Mouse (Mus musculus): ENCODE measurements at regions not wholly inside any gene's neighbourhood (a gene's known extent, or its start where the extent isn't known, plus 50 kb on each side); places are given as distances from the start of the nearest gene placed in this dataset.
A peak's percentile ranks its signal among the peaks of the same experiment; 100 is the strongest.

DNA sequence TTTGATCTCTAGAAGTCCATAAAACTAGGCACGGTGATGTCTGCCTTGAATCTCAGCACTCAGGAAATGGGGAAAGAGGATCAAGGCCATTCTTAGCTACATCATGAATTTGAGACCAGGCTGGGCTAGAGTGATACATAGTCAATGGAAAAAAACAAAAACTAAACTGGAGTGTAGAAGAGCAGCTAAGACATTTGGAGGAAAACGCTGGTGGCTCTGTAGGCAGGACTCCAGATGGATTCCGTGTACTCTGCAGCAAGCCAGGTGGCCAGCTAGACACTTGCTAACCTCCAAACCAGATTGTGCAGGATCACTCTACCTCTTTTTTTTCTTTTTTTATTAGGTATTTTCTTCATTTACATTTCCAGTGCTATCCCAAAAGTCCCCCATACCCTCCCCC is 161.0 kb upstream of the Nmur2 start:
- DNase-seq (no peak), ATAC-seq (ENCODE audit: insufficient read depth) (no peak)
- Histone ChIP-seq H3K9ac (no peak overlapping the region), H3K27ac (ENCODE audit: low read depth) (no peak overlapping the region), H3K9me3 (ENCODE audit: low read depth, low read length) (no peaks in the 10 kb centered on the region), H3K4me3 (ENCODE audit: low read depth, low read length) (no peak overlapping the region), H3K27me3 (ENCODE audit: insufficient read depth, low read length) (no peaks in the 10 kb centered on the region), H3K4me2 (no peak overlapping the region), H3K4me1 (ENCODE audit: insufficient read depth) (no peaks in the 10 kb centered on the region), H3K36me3 (ENCODE audit: insufficient read depth) (no peaks in the 10 kb centered on the region)
- WGBS: 84% methylated on average over 3 of the region's 3 CpGs
- no peak for TF ChIP-seq CTCF (IDR thresholded peaks at IDR 0.05; ENCODE audit: low read depth)

DNA sequence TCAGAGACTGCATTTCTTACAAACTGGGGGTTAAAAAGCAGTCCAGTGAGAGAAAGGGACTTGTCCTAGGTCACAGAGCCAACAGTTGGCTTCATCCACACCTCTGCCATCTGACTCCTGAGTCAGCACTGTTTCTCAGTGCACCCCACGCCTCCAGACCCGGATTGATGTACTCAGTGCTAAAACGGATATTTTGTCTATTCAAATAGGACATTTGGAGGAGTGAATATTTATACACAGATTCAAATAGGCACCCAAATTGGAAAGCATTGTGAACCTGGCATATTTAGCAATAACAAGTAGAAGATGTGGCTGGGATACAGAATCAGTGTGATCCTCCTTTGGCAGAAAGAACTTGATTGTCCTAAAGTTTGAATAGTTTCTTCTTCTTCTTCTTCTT is 154.5 kb upstream of the Nmur2 start:
- H3K9me3 ChIP-seq (ENCODE audit: low read depth, low read length): no peaks in the 10 kb centered on the region
- H3K9ac ChIP-seq: no peak overlapping the region
- no peak for TF ChIP-seq CTCF (IDR thresholded peaks at IDR 0.05; ENCODE audit: low read depth)
- H3K4me3 ChIP-seq (ENCODE audit: low read depth, low read length): no peak overlapping the region
- no peak overlapping the region for H3K27ac ChIP-seq (ENCODE audit: low read depth)
- H3K27me3 ChIP-seq (ENCODE audit: insufficient read depth, low read length): no peaks in the 10 kb centered on the region
- H3K36me3 ChIP-seq (ENCODE audit: insufficient read depth): no peaks in the 10 kb centered on the region
- no peak overlapping the region for H3K4me2 ChIP-seq
- no peaks in the 10 kb centered on the region for H3K4me1 ChIP-seq (ENCODE audit: insufficient read depth)
- ATAC-seq (ENCODE audit: insufficient read depth) (no peak), DNase-seq (no peak)
- WGBS: 69% methylated on average over 3 of the region's 3 CpGs

DNA sequence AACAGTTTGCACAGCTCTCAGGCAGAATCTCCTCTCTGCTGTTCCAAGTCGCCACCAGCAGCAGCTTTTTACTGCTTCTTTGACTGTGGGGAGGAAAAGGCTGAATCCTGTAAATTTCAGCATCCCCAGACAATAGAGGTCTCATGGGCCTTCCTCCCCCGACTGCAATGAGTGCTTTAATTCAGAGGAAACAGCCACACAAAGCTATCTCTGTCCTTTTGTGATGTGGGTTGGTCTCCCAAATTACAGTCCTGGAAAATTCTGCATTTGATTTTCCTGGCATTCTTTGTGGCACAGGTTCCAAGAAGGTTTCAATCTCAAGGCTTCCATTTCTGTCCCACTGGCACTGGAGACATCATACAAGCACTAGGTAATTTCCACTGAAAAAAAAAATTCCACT is 152.6 kb upstream of the Nmur2 start:
- no peak overlapping the region for H3K9ac ChIP-seq
- H3K27ac ChIP-seq (ENCODE audit: low read depth): no peak overlapping the region
- H3K36me3 ChIP-seq (ENCODE audit: insufficient read depth): no peaks in the 10 kb centered on the region
- no peak overlapping the region for H3K4me3 ChIP-seq (ENCODE audit: low read depth, low read length)
- WGBS: 62% methylated on average over 2 of the region's 2 CpGs
- TF ChIP-seq CTCF (IDR thresholded peaks at IDR 0.05; ENCODE audit: low read depth): no peak
- ATAC-seq (ENCODE audit: insufficient read depth) (no peak), DNase-seq (no peak)
- H3K27me3 ChIP-seq (ENCODE audit: insufficient read depth, low read length): no peaks in the 10 kb centered on the region
- H3K4me2 ChIP-seq: no peak overlapping the region
- no peaks in the 10 kb centered on the region for H3K4me1 ChIP-seq (ENCODE audit: insufficient read depth)
- no peaks in the 10 kb centered on the region for H3K9me3 ChIP-seq (ENCODE audit: low read depth, low read length)

DNA sequence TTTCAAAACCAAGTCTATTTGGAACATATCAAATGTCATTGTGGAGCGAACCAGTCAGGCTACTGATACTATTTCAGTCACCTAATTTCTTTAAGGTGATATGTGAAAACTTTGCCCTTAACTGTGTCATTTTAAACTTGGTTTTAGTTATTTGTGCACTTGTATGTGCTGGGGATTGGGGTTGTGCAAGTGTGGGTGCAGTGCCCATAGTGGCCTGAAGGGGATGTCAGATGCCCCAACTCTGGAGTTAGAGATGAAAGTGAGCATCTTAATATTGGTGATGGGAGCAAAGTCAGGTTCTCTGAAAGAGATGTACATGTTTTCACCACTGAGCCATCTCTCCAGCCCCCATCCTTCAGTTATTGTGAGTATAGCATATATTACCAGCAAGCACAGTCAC is 133.1 kb upstream of the Nmur2 start:
- Histone ChIP-seq H3K4me3 (ENCODE audit: low read depth, low read length) (no peak overlapping the region), H3K4me2 (no peak overlapping the region), H3K9me3 (ENCODE audit: low read depth, low read length) (no peaks in the 10 kb centered on the region), H3K36me3 (ENCODE audit: insufficient read depth) (no peaks in the 10 kb centered on the region), H3K27ac (ENCODE audit: low read depth) (no peak overlapping the region), H3K27me3 (ENCODE audit: insufficient read depth, low read length) (no peaks in the 10 kb centered on the region), H3K4me1 (ENCODE audit: insufficient read depth) (no peaks in the 10 kb centered on the region), H3K9ac (no peak overlapping the region)
- 85% methylated on average over 1 of the region's 1 CpGs for WGBS
- no peak for DNase-seq
- peak; percentile 14; the same call in 1 of the 2 replicates for TF ChIP-seq CTCF (IDR thresholded peaks at IDR 0.05; ENCODE audit: low read depth)
- ATAC-seq (ENCODE audit: insufficient read depth): no peak

DNA sequence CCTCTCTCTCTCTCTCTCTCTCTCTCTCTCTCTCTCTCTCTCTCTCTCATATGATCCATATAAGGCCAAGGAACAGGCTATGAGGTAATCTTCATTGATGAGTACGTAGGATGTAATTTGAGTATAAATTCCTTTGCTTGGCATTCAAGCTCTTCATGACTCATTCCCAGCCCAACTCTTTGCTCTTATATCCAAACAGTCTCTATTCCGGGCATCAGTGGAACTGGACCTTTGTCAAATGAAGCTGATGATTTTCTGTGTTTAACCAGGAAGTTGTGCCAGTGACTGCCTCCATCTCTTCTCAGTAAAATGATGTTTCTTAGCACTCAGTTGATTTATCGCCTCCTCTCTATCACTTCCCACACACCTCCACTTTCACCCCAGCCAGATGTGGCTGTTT is 132.4 kb upstream of the Nmur2 start:
- H3K27ac ChIP-seq (ENCODE audit: low read depth): no peak overlapping the region
- no peak for ATAC-seq (ENCODE audit: insufficient read depth)
- no peaks in the 10 kb centered on the region for H3K27me3 ChIP-seq (ENCODE audit: insufficient read depth, low read length)
- no peak overlapping the region for H3K4me3 ChIP-seq (ENCODE audit: low read depth, low read length)
- no peak overlapping the region for H3K9ac ChIP-seq
- no peak for DNase-seq
- 65% methylated on average over 3 of the region's 3 CpGs for WGBS
- H3K9me3 ChIP-seq (ENCODE audit: low read depth, low read length): no peaks in the 10 kb centered on the region
- H3K4me1 ChIP-seq (ENCODE audit: insufficient read depth): no peaks in the 10 kb centered on the region
- no peak overlapping the region for H3K4me2 ChIP-seq
- TF ChIP-seq CTCF (IDR thresholded peaks at IDR 0.05; ENCODE audit: low read depth): no peak
- no peaks in the 10 kb centered on the region for H3K36me3 ChIP-seq (ENCODE audit: insufficient read depth)

DNA sequence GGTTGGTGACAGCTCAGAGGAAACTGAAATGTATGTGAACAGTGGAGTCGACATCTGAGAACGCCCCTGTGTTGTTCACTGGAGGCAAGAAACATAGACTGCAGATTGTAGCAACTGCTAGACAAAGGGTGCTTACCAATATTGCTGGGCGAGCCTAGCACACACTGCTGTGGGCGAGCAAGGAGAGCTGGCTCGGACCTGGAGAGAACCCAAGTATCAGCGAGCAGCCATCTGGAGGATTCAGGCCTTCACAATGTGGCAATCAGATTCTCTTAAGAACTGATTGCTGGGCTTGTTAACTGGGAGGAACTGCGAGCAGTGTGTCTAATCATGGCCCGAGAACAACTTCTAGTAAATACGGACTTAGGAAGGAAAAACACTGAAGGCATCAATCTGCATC is 128.8 kb upstream of the Nmur2 start:
- Histone ChIP-seq H3K4me1 (ENCODE audit: insufficient read depth) (no peaks in the 10 kb centered on the region), H3K27me3 (ENCODE audit: insufficient read depth, low read length) (no peaks in the 10 kb centered on the region), H3K36me3 (ENCODE audit: insufficient read depth) (no peaks in the 10 kb centered on the region), H3K27ac (ENCODE audit: low read depth) (no peak overlapping the region), H3K4me3 (ENCODE audit: low read depth, low read length) (no peak overlapping the region), H3K4me2 (no peak overlapping the region), H3K9ac (no peak overlapping the region), H3K9me3 (ENCODE audit: low read depth, low read length) (no peaks in the 10 kb centered on the region)
- no peak for ATAC-seq (ENCODE audit: insufficient read depth)
- no peak for DNase-seq
- 75% methylated on average over 9 of the region's 9 CpGs for WGBS
- TF ChIP-seq CTCF (IDR thresholded peaks at IDR 0.05; ENCODE audit: low read depth): no peak

DNA sequence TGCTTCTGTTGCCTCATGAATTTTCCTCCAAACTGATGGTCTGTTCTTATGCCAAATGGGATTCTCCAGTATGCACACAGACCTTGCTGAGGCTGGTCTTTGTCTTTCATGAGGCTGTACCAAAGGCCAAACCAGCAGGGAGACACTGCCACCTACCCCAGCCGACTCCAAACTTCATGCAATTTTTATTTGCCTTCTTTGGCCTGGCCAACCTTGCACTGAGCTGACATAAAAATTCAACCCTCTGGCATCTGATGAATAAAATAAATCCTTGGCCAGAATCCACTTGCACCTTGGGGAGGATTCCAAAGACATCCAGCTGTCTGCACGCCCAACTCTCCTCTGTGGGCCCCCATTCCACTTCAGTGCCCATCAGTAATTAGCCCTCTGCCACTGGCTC is 126.0 kb upstream of the Nmur2 start:
- H3K4me1 ChIP-seq (ENCODE audit: insufficient read depth): no peaks in the 10 kb centered on the region
- H3K36me3 ChIP-seq (ENCODE audit: insufficient read depth): no peaks in the 10 kb centered on the region
- no peak overlapping the region for H3K9ac ChIP-seq
- H3K4me3 ChIP-seq (ENCODE audit: low read depth, low read length): no peak overlapping the region
- no peak overlapping the region for H3K4me2 ChIP-seq
- H3K9me3 ChIP-seq (ENCODE audit: low read depth, low read length): no peaks in the 10 kb centered on the region
- WGBS: 60% methylated on average over 2 of the region's 2 CpGs
- H3K27me3 ChIP-seq (ENCODE audit: insufficient read depth, low read length): no peaks in the 10 kb centered on the region
- no peak overlapping the region for H3K27ac ChIP-seq (ENCODE audit: low read depth)
- DNase-seq: no peak
- no peak for ATAC-seq (ENCODE audit: insufficient read depth)
- no peak for TF ChIP-seq CTCF (IDR thresholded peaks at IDR 0.05; ENCODE audit: low read depth)

DNA sequence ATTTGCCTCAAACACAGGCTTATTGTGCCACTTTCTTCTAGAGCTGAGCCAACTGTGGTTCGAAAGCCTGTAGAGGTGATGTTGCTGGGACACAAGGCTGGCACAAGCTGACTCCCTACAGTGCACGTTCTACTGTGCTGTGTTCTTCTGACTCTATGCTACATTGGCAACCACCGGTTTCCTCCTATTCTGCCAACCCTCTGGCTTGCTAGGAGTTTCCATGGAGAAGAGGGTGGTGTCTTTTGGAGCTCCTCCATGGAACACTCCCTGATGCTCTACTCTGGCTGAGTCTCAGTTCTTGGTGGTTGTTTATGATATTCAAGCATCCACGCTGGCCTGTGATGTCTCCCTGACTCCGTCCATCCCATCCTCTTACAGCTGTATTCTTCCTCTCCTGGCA is 124.9 kb upstream of the Nmur2 start:
- WGBS: 79% methylated on average over 5 of the region's 5 CpGs
- Histone ChIP-seq H3K9ac (no peak overlapping the region), H3K36me3 (ENCODE audit: insufficient read depth) (no peaks in the 10 kb centered on the region), H3K27me3 (ENCODE audit: insufficient read depth, low read length) (no peaks in the 10 kb centered on the region), H3K9me3 (ENCODE audit: low read depth, low read length) (no peaks in the 10 kb centered on the region), H3K27ac (ENCODE audit: low read depth) (no peak overlapping the region), H3K4me3 (ENCODE audit: low read depth, low read length) (no peak overlapping the region), H3K4me1 (ENCODE audit: insufficient read depth) (no peaks in the 10 kb centered on the region), H3K4me2 (no peak overlapping the region)
- DNase-seq: no peak
- no peak for ATAC-seq (ENCODE audit: insufficient read depth)
- TF ChIP-seq CTCF (IDR thresholded peaks at IDR 0.05; ENCODE audit: low read depth): no peak
